Mouse (Mus musculus) stomach, embryonic 15.5 days (tissue): ENCODE measurements at regions not wholly inside any gene's neighbourhood (a gene's known extent, or its start where the extent isn't known, plus 50 kb on each side); places are given as distances from the start of the nearest gene placed in this dataset.
"Not testable (repeated sequence)": the region's sequence is repeated elsewhere in the genome, so short reads cannot be mapped to it uniquely, and the experiment has no call there.

ENCODE experiments used
- ATAC-seq: fragments of 200-750 bp; cut with Nextera tagmentation; 2 replicates; pipeline ENCODE4 v1.8.0; 2017; ENCODE audit warnings: low read depth, moderate number of reproducible peaks, moderate TSS enrichment; ENCODE audit not compliant: insufficient read depth, low FRiP score
- H3K27ac ChIP-seq: fragments of 300-500 bp; sonication (generic); 2 replicates; pipeline ENCODE4 v1.5.1; 2015; ENCODE audit warnings: mild to moderate bottlenecking, inconsistent platforms
- H3K27me3 ChIP-seq: fragments of 300-500 bp; sonication (generic); replicated peaks from 2 replicates; pipeline ENCODE4 v1.6.1; 2015; ENCODE audit warnings: inconsistent platforms
- H3K36me3 ChIP-seq: fragments of 300-500 bp; sonication (generic); 2 replicates; pipeline ENCODE4 v1.6.1; 2015; ENCODE audit warnings: inconsistent platforms
- H3K4me1 ChIP-seq: fragments of 300-500 bp; sonication (generic); 2 replicates; pipeline ENCODE4 v1.6.1; 2015; ENCODE audit warnings: inconsistent platforms
- H3K4me2 ChIP-seq: fragments of 300-500 bp; sonication (generic); 2 replicates; pipeline ENCODE4 v1.6.1; 2015; ENCODE audit warnings: mild to moderate bottlenecking, inconsistent platforms
- H3K4me3 ChIP-seq: fragments of 300-500 bp; sonication (generic); replicated peaks from 2 replicates; pipeline ENCODE4 v1.5.1; 2015; ENCODE audit warnings: inconsistent platforms
- H3K9ac ChIP-seq: fragments of 300-500 bp; sonication (generic); 2 replicates; pipeline ENCODE4 v1.6.1; 2015; ENCODE audit warnings: inconsistent platforms
- H3K9me3 ChIP-seq: fragments of 300-500 bp; sonication (generic); 2 replicates; pipeline ENCODE4 v1.6.1; 2016; ENCODE audit warnings: inconsistent platforms
- WGBS: fragments of 180-500 bp; shearing (Covaris S2); methylation state at CpG from one replicate; pipeline ENCODE4 v1.1.7; 2015; 5-methylcytosine and 5-hydroxymethylcytosine counted together

- not testable (repeated sequence) for H3K4me2 ChIP-seq, H3K36me3 ChIP-seq, H3K4me3 ChIP-seq, H3K9ac ChIP-seq, H3K27ac ChIP-seq, H3K4me1 ChIP-seq, ATAC-seq, H3K9me3 ChIP-seq, H3K27me3 ChIP-seq
- no CpG with 5 or more reads among the region's 1 CpGs for WGBS
Measured at GRCm38 (mm10) chr14:53032498-53032897, 536.9 kb upstream of the Olfr1507 start.

DNA sequence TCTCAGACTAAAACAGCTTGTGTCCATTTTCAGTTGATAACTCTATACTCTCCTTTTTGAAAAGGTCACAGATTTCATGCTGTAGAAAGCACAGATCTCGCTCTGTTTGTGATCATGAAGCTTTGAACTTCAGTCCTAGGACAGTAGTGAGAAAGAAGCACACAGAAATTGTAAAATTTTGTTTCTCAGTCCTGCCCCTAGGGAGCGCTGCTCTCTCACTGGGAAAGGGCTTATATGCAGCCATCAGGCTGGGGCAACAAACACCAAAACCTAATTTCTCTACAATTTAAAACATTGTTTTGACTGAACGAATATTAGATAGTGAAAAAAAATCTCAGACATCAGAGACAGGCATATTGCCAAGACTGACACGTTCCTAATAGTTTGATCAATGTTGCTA is 534.7 kb upstream of the Olfr1507 start:
- H3K4me2 ChIP-seq, H3K27ac ChIP-seq, H3K36me3 ChIP-seq, H3K9ac ChIP-seq, H3K9me3 ChIP-seq, H3K27me3 ChIP-seq, ATAC-seq, H3K4me3 ChIP-seq, H3K4me1 ChIP-seq: not testable (repeated sequence)
- WGBS: no CpG with 5 or more reads among the region's 4 CpGs

DNA sequence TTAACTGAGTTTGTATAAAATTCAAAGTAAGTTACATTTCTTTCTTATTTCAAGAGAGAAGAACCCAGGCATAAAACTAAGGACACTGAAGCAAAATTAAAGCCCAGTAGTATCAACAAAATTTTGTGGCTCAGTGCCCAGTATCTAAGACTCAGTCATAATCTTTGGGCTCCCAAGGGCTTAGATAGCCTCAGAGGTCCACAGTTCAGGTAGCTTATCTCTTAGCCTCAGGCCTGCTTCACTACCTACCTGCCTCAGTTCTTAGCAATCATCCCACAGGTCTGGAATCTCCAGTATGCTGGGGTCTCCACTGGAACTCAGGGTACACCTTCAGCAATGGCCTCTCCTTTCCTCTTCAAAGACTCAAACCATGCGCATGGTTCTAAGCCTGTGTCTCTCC is 531.4 kb upstream of the Olfr1507 start:
- H3K36me3 ChIP-seq: not testable (repeated sequence)
- no CpG with 5 or more reads among the region's 1 CpGs for WGBS

GRCm38 (mm10) chr14:53020152-53020551 is 524.6 kb upstream of the Olfr1507 start:
- H3K4me1 ChIP-seq, H3K4me2 ChIP-seq, H3K9ac ChIP-seq, H3K9me3 ChIP-seq, ATAC-seq, H3K4me3 ChIP-seq, H3K36me3 ChIP-seq, H3K27me3 ChIP-seq, H3K27ac ChIP-seq: not testable (repeated sequence)
- no CpG with 5 or more reads among the region's 6 CpGs for WGBS

More for the DNA sequence above, 531.4 kb upstream of the Olfr1507 start:
- not testable (repeated sequence) for H3K4me2 ChIP-seq, H3K4me3 ChIP-seq, H3K27ac ChIP-seq, ATAC-seq, H3K4me1 ChIP-seq, H3K9me3 ChIP-seq, H3K9ac ChIP-seq, H3K27me3 ChIP-seq

- ATAC-seq, H3K36me3 ChIP-seq, H3K4me1 ChIP-seq, H3K4me3 ChIP-seq, H3K9ac ChIP-seq, H3K9me3 ChIP-seq, H3K4me2 ChIP-seq, H3K27me3 ChIP-seq, H3K27ac ChIP-seq: not testable (repeated sequence)
- WGBS: no CpG with 5 or more reads among the region's 5 CpGs
Measured at GRCm38 (mm10) chr14:53007741-53008140, 512.2 kb upstream of the Olfr1507 start.

GRCm38 (mm10) chr14:53007323-53007722 is 511.8 kb upstream of the Olfr1507 start:
- H3K4me1 ChIP-seq, H3K4me2 ChIP-seq, H3K27ac ChIP-seq, H3K36me3 ChIP-seq, H3K4me3 ChIP-seq, H3K9me3 ChIP-seq, H3K9ac ChIP-seq, H3K27me3 ChIP-seq, ATAC-seq: not testable (repeated sequence)
- no CpG with 5 or more reads among the region's 4 CpGs for WGBS

DNA sequence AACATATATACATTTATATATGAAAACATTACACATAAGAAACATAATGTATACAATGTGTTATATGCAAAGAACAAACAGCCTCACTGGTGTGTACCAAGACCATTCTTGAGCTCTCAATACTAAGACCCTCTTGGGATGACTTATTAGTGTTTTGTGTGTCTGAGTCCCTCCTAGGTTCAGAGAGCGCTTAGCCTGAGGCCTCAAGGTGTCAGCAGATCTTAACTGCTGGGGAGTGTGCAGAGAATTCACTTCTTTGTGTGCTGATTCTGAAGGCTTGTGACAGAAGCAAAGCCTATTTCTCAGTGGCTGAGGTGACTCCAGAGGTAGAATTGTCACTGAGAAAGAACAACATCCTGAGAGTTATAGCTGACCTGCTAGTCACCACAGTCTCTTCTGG is 505.7 kb upstream of the Olfr1507 start:
- H3K4me1 ChIP-seq, H3K9ac ChIP-seq, H3K9me3 ChIP-seq, H3K36me3 ChIP-seq, H3K27ac ChIP-seq, ATAC-seq, H3K27me3 ChIP-seq, H3K4me2 ChIP-seq, H3K4me3 ChIP-seq: not testable (repeated sequence)
- 75% methylated on average over 1 of the region's 1 CpGs for whole genome bisulfite sequencing

DNA sequence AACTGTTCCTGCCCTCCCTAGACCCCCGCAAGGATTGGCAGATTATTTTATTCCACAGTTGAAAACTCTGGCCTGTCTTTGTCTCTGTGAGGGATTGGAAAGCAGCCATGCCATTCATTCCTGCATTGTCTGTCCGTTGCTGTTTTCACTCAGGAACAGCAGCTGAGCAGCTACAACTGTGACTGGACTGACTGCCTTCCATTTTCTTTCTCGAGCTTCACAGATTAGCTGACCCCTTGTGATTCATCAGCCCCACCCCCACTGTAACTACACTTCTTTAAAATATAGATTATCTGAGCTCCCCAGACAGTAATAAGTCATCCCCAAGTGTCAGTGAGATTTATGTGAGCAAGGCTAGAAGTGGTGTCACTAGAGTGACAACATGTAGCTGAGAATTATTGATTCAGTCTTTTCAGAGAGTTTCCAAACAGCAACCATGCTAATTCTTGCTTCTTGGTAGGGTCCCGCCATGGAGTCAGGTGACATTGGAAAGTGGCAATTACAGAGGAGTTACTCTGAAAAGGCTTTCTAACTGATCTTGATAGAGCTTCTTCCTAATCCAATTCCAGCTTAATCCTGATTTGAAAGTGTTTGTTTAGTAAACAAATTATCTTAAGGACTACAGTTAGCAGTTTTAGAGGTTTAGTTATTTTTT is 496.7 kb upstream of the Olfr1507 start:
- not testable (repeated sequence) for H3K27ac ChIP-seq, H3K9me3 ChIP-seq, H3K4me2 ChIP-seq, H3K36me3 ChIP-seq, H3K27me3 ChIP-seq, ATAC-seq, H3K4me3 ChIP-seq, H3K4me1 ChIP-seq, H3K9ac ChIP-seq
- WGBS: 46% methylated on average over 1 of the region's 4 CpGs

DNA sequence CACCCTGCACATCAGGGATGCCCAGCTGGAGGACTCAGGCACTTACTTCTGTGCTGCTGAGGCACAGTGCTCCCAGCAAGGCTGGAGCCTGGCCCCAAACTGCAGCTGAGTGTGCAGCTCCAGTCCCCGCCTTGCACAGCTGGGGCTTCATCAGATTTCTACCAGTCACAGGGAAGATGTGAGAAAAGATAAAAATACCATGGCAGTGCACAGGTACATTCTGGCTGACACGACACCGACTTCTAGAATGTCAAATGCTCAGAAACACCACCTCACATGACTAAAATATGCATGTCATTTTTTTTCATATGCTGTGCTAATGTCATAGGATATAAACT is 495.7 kb upstream of the Olfr1507 start:
- not testable (repeated sequence) for H3K36me3 ChIP-seq, H3K4me2 ChIP-seq, ATAC-seq, H3K27ac ChIP-seq, H3K4me1 ChIP-seq, H3K9ac ChIP-seq, H3K27me3 ChIP-seq, H3K9me3 ChIP-seq, H3K4me3 ChIP-seq
- WGBS: no CpG with 5 or more reads among the region's 3 CpGs

DNA sequence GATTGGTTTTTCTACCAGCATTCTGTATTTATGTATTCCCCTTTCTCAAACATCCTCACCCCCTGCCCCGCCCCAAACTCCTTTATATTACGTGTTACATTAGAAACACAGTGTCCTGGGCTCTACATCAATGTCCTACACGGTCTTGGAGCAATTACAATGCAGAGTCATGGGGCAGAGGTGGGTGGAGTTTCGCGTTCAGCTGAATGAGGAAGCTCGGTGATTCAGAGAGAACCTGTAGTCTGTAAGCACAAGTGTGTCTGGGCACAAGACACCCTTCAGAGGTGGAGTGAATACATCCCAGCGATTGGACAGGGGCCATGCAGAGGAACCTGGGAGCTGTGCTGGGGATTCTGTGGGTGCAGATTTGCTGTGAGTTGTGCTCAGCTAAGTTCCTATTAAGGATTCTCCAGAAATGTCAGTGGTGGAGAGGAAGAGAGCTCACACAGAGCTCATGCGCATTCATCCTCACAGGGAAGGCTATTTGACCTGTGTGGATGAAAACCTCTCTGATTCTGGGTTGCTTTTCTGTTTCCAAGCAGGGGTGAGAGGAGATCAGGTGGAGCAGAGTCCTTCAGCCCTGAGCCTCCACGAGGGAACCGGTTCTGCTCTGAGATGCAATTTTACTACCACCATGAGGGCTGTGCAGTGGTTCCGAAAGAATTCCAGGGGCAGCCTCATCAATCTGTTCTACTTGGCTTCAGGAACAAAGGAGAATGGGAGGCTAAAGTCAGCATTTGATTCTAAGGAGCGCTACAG is 495.2 kb upstream of the Olfr1507 start:
- ATAC-seq, H3K9me3 ChIP-seq, H3K27ac ChIP-seq, H3K36me3 ChIP-seq, H3K27me3 ChIP-seq, H3K9ac ChIP-seq, H3K4me1 ChIP-seq, H3K4me3 ChIP-seq, H3K4me2 ChIP-seq: not testable (repeated sequence)
- WGBS: 57% methylated on average over 1 of the region's 12 CpGs

GRCm38 (mm10) chr14:52989940-52990339 is 494.4 kb upstream of the Olfr1507 start:
- H3K4me3 ChIP-seq, ATAC-seq, H3K9ac ChIP-seq, H3K36me3 ChIP-seq, H3K4me1 ChIP-seq, H3K9me3 ChIP-seq, H3K4me2 ChIP-seq, H3K27ac ChIP-seq, H3K27me3 ChIP-seq: not testable (repeated sequence)
- WGBS: 69% methylated on average over 1 of the region's 1 CpGs

- H3K4me3 ChIP-seq, H3K27ac ChIP-seq, H3K4me1 ChIP-seq, ATAC-seq, H3K9me3 ChIP-seq, H3K36me3 ChIP-seq, H3K9ac ChIP-seq, H3K27me3 ChIP-seq, H3K4me2 ChIP-seq: not testable (repeated sequence)
- WGBS: no CpG with 5 or more reads among the region's 6 CpGs
Measured at GRCm38 (mm10) chr14:52988563-52988962, 493.0 kb upstream of the Olfr1507 start.
